Mouse (Mus musculus) 3134 (cell line): ENCODE results near the gene Tfap2a.

ENCODE experiments used
- DNase-seq: peaks from one replicate; pipeline ENCODE4 v3.0.0-alpha.2; 2011; ENCODE audit warnings: low spot score; ENCODE audit not compliant: insufficient read length; ENCODE audit errors: extremely low read depth

The Tfap2a gene

GRCm38 (mm10) chr13:40734316-40734965, 3.7 kb downstream of the Tfap2a start:
- DNase-seq, result peak; percentile 52

- DNase-seq, result peak; percentile 84
These were observed 4.5 kb downstream of the Tfap2a start for GRCm38 (mm10) chr13:40733542-40734151.

GRCm38 (mm10) chr13:40732816-40733541, 5.2 kb downstream of the Tfap2a start:
- peak; percentile 78 for DNase-seq

GRCm38 (mm10) chr13:40732085-40732484, 6.1 kb downstream of the Tfap2a start:
- DNase-seq, result peak; percentile 28

- DNase-seq, result peak; percentile 79
These were observed 6.9 kb downstream of the Tfap2a start for GRCm38 (mm10) chr13:40731179-40731841.

GRCm38 (mm10) chr13:40730651-40731178, 7.5 kb downstream of the Tfap2a start:
- DNase-seq, result peak; percentile 95

- peak; percentile 64 for DNase-seq
These were observed 8.4 kb downstream of the Tfap2a start for GRCm38 (mm10) chr13:40729592-40730431.

GRCm38 (mm10) chr13:40729037-40729436, 9.1 kb downstream of the Tfap2a start:
- DNase-seq, result no peak

GRCm38 (mm10) chr13:40728626-40728990, 9.6 kb downstream of the Tfap2a start:
- DNase-seq, result no peak

- peak; percentile 73 for DNase-seq
These were observed 10.2 kb downstream of the Tfap2a start for GRCm38 (mm10) chr13:40727731-40728625.

- DNase-seq, result no peak
These were observed 12.3 kb downstream of the Tfap2a start for GRCm38 (mm10) chr13:40725924-40726323.

- DNase-seq, result no peak
These were observed 14.6 kb downstream of the Tfap2a start for GRCm38 (mm10) chr13:40723598-40723920.

- peak; percentile 96 for DNase-seq
These were observed 15.2 kb downstream of the Tfap2a start for GRCm38 (mm10) chr13:40722741-40723597.

GRCm38 (mm10) chr13:40719741-40720082, 18.5 kb downstream of the Tfap2a start:
- DNase-seq, result no peak

GRCm38 (mm10) chr13:40719066-40719740, 19.0 kb downstream of the Tfap2a start:
- no peak for DNase-seq

GRCm38 (mm10) chr13:40716771-40717716, 21.1 kb downstream of the Tfap2a start:
- no peak for DNase-seq

- no peak for DNase-seq
These were observed 23.6 kb downstream of the Tfap2a start for GRCm38 (mm10) chr13:40714531-40714930.
